In genomic region chr1:50806321-50806720, GRCm38 (mm10) we compare ENCODE assay signal across 21 mouse cellular contexts.
A peak's percentile ranks its signal among the peaks of the same experiment; 100 is the strongest.
DNase-seq lines count a peak whose midpoint lies in the region; TF ChIP-seq lines count a peak whose summit lies in the region.
"Had no signal": no experiment of that assay in that cellular context is flagged by ENCODE, and none has a peak within 500 bp of the region (broad histone marks: within the 10 kb centered on the region; RNA-seq: fewer than 3 reads in every experiment).

No protein-coding gene starts in this region.

- H3K4me1 ChIP-seq in midbrain, embryonic 10.5 days: no peaks in the 10 kb centered on the region
- H3K4me1 ChIP-seq: embryonic facial prominence, embryonic 10.5 days; forebrain, embryonic 13.5 days; heart, embryonic 10.5 days; heart, embryonic 15.5 days; hindbrain, embryonic 13.5 days had no signal

- TF ChIP-seq CTCF in left cerebral cortex, adult 2 months (IDR thresholded peaks at IDR 0.05): no peak

- no peaks in the 10 kb centered on the region for H3K9me3 ChIP-seq in midbrain, embryonic 10.5 days (replicated peaks)
- H3K9me3 ChIP-seq: embryonic facial prominence, embryonic 10.5 days; forebrain, embryonic 13.5 days; heart, embryonic 10.5 days; heart, embryonic 15.5 days; hindbrain, embryonic 13.5 days had no signal

- no peaks in the 10 kb centered on the region for H3K36me3 ChIP-seq in midbrain, embryonic 10.5 days
- H3K36me3 ChIP-seq: embryonic facial prominence, embryonic 10.5 days; heart, embryonic 10.5 days; heart, embryonic 15.5 days; hindbrain, embryonic 13.5 days had no signal

- H3K27ac ChIP-seq in left cerebral cortex, adult 2 months: no peak overlapping the region
- no peak overlapping the region for H3K27ac ChIP-seq in midbrain, embryonic 10.5 days (replicated peaks)
- H3K27ac ChIP-seq: embryonic facial prominence, embryonic 10.5 days; forebrain, embryonic 13.5 days; heart, embryonic 10.5 days; heart, embryonic 15.5 days; hindbrain, embryonic 13.5 days; hindbrain, postnatal 0 days had no signal

- intact Hi-C loops in left cerebral cortex, adult 2 months (cut with DNase I): no loop called here
- intact Hi-C loops in left cerebral cortex, postnatal 4 days (cut with DNase I): no loop called here

- 84% methylated on average over 1 of the region's 1 CpGs for WGBS in midbrain, embryonic 10.5 days

- no peak overlapping the region for H3K4me3 ChIP-seq in left cerebral cortex, adult 2 months
- no peak overlapping the region for H3K4me3 ChIP-seq in midbrain, embryonic 10.5 days
- H3K4me3 ChIP-seq: embryonic facial prominence, embryonic 10.5 days; forebrain, embryonic 13.5 days; heart, embryonic 10.5 days; heart, embryonic 15.5 days; hindbrain, embryonic 13.5 days had no signal

- H3K27me3 ChIP-seq in midbrain, embryonic 10.5 days (ENCODE audit: low read depth, poor library complexity, severe bottlenecking): no peaks in the 10 kb centered on the region
- H3K27me3 ChIP-seq: CH12.LX; forebrain, embryonic 13.5 days; heart, embryonic 15.5 days; hindbrain, embryonic 13.5 days had no signal

- peak; percentile 31 to 34 for DNase-seq in frontal cortex, postnatal 36 days (ENCODE audit: low spot score in 2 of 2)
- DNase-seq in frontal cortex, postnatal 14 days (ENCODE audit: low spot score in 2 of 2): no peak
- DNase-seq in left cerebral cortex, adult 2 months (ENCODE audit: extremely low spot score in 1 of 2, low spot score in 2 of 2): peak; percentile 13 to 16
- DNase-seq in left cerebral cortex, postnatal 4 days: no peak
- DNase-seq in right cerebral cortex, postnatal 25 days: peak; percentile 6
- DNase-seq in right cerebral cortex, postnatal 10 days (ENCODE audit: low spot score in 2 of 2): no peak
- DNase-seq in midbrain, embryonic 10.5 days (ENCODE audit: low spot score): no peak
- DNase-seq: adrenal gland, postnatal 25 days; cerebellum, adult 2 months; cerebellum, postnatal 10 days; forebrain, postnatal 0 days; gastrocnemius, postnatal 36 days; heart, adult 11 months; heart, postnatal 14 days had no signal

Comparison
In these comparisons a context has a peak if more than half of its experiments do, and no peak if none do; other contexts are left out.
1. DNase-seq: peak in frontal cortex, postnatal 36 days (2 of 2), left cerebral cortex, adult 2 months (2 of 2) and right cerebral cortex, postnatal 25 days (single experiment); none in frontal cortex, postnatal 14 days (0 of 2), left cerebral cortex, postnatal 4 days (single experiment), right cerebral cortex, postnatal 10 days (0 of 2) and midbrain, embryonic 10.5 days (single experiment).